Mouse (Mus musculus) liver, embryonic 12.5 days (tissue): ENCODE results near the gene Kcnq4. TPM values are rescaled to one million over a fixed set of nuclear protein-coding genes. Genes with fewer than 3 reads are reported as not detected.
A peak's percentile ranks its signal among the peaks of the same experiment; 100 is the strongest.

Experiments
- ATAC-seq: fragments of 200-750 bp; cut with Nextera tagmentation; 2 replicates; pipeline ENCODE4 v1.8.0; 2017; ENCODE audit warnings: moderate number of reproducible peaks, mild to moderate bottlenecking, moderate library complexity
- H3K27ac ChIP-seq: fragments of 300-500 bp; sonication (generic); 2 replicates; pipeline ENCODE4 v1.5.1; 2016; ENCODE audit warnings: mild to moderate bottlenecking
- H3K27me3 ChIP-seq: fragments of 300-500 bp; sonication (generic); replicated peaks from 2 replicates; pipeline ENCODE4 v1.6.1; 2016; ENCODE audit warnings: mild to moderate bottlenecking, moderate library complexity
- H3K36me3 ChIP-seq: fragments of 300-500 bp; sonication (generic); 2 replicates; pipeline ENCODE4 v1.6.1; 2016; ENCODE audit warnings: mild to moderate bottlenecking, moderate library complexity
- H3K4me1 ChIP-seq: fragments of 300-500 bp; sonication (generic); 2 replicates; pipeline ENCODE4 v1.6.1; 2016
- H3K4me2 ChIP-seq: fragments of 300-500 bp; sonication (generic); 2 replicates; pipeline ENCODE4 v1.6.1; 2016; ENCODE audit warnings: mild to moderate bottlenecking, moderate library complexity
- H3K4me3 ChIP-seq: fragments of 300-500 bp; sonication (generic); 2 replicates; pipeline ENCODE4 v1.5.1; 2016; ENCODE audit warnings: mild to moderate bottlenecking, moderate library complexity
- H3K9ac ChIP-seq: fragments of 300-500 bp; sonication (generic); 2 replicates; pipeline ENCODE4 v1.6.1; 2016; ENCODE audit warnings: mild to moderate bottlenecking, moderate library complexity
- H3K9me3 ChIP-seq: fragments of 300-500 bp; sonication (generic); replicated peaks from 2 replicates; pipeline ENCODE4 v1.6.1; 2016; ENCODE audit warnings: mild to moderate bottlenecking, moderate library complexity
- WGBS: fragments of 180-500 bp; shearing (Covaris S2); methylation state at CpG from one replicate; pipeline ENCODE4 v1.1.7; 2016; ENCODE audit not compliant: insufficient replicate concordance; 5-methylcytosine and 5-hydroxymethylcytosine counted together
- polyA plus RNA-seq: library from polyadenylated mRNA; unstranded; fragments of >200 nt; fragmentation: Nextera tagmentation; extraction: Ambion mirVana; gene quantifications from 2 replicates; pipeline ENCODE4 v1.2.1, GENCODE M21; 2016

Kcnq4 gene
- polyA plus RNA-seq = 0.20 and 0.44 TPM in 2 replicates

- Histone ChIP-seq H3K9ac (no peak within 1 kb of the TSS), H3K9me3 (no peaks in the 10 kb centered on the region), H3K27ac (no peak within 1 kb of the TSS), H3K27me3 (peaks cover 94% of the 10 kb centered on the region), H3K4me3 (peak within 1 kb of the TSS; percentile 63), H3K4me2 (peak within 1 kb of the TSS; percentile 78), H3K4me1 (peaks cover 27% of the 10 kb centered on the region), H3K36me3 (no peaks in the 10 kb centered on the region)
- WGBS = 4% methylated on average over 42 of the region's 42 CpGs
- no peak for ATAC-seq
Observed at GRCm38 (mm10) chr4:120747941-120748866, at the start of gene Kcnq4. Gene Kcnq4, minus strand, starts transcription at chr4:120748612.

- no peak overlapping the region for H3K4me3 ChIP-seq
Observed at GRCm38 (mm10) chr4:120796687-120797086, 48.3 kb upstream of the Kcnq4 start.

DNA sequence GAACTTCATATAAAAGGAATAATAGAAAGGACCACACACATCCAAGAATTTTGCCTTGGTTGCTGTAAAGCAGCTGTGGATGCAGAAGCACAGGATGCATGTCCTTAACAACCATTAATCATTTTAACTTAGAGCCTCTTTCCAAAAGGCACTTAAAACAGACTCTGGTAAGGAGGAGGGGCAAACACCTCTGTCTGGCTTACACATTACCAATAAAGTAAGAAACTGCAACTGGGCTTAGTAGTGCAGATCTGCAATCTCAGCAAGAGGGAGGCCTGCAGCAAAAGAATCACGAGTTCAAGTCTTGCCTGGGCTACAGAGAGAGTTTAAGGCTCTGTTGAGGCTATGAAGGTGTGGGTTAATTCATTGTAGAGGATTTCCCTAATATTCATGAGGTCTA lies 47.2 kb upstream of the Kcnq4 start:
- Histone ChIP-seq H3K27me3 (no peaks in the 10 kb centered on the region), H3K4me2 (no peak overlapping the region), H3K36me3 (peaks cover 5% of the 10 kb centered on the region), H3K4me1 (peaks cover 15% of the 10 kb centered on the region), H3K9me3 (no peaks in the 10 kb centered on the region), H3K9ac (no peak overlapping the region), H3K4me3 (no peak overlapping the region), H3K27ac (no peak overlapping the region)
- ATAC-seq = no peak
- 83% methylated on average over 1 of the region's 1 CpGs for WGBS

More at GRCm38 (mm10) chr4:120796687-120797086, 48.3 kb upstream of the Kcnq4 start:
- WGBS = 70% methylated on average over 2 of the region's 2 CpGs
- H3K9me3 ChIP-seq = no peaks in the 10 kb centered on the region
- H3K4me2 ChIP-seq = no peak overlapping the region
- H3K36me3 ChIP-seq = peaks cover 5% of the 10 kb centered on the region; the same call in 1 of the 2 replicates
- no peak overlapping the region for H3K27ac ChIP-seq
- no peak overlapping the region for H3K9ac ChIP-seq
- H3K27me3 ChIP-seq = no peaks in the 10 kb centered on the region
- no peak for ATAC-seq
- H3K4me1 ChIP-seq = peaks cover 15% of the 10 kb centered on the region

- H3K9ac ChIP-seq = no peak overlapping the region
- no peak overlapping the region for H3K4me2 ChIP-seq
- no peak overlapping the region for H3K27ac ChIP-seq
- no peaks in the 10 kb centered on the region for H3K9me3 ChIP-seq
- H3K4me1 ChIP-seq = peaks cover 8% of the 10 kb centered on the region
- H3K27me3 ChIP-seq = no peaks in the 10 kb centered on the region
- H3K4me3 ChIP-seq = no peak overlapping the region
- H3K36me3 ChIP-seq = peaks cover 29% of the 10 kb centered on the region
- 79% methylated on average over 2 of the region's 2 CpGs for WGBS
- no peak for ATAC-seq
Observed at GRCm38 (mm10) chr4:120792918-120793317, 44.5 kb upstream of the Kcnq4 start.

GRCm38 (mm10) chr4:120790027-120790426 lies 41.6 kb upstream of the Kcnq4 start:
- no peak overlapping the region for H3K4me2 ChIP-seq
- H3K27ac ChIP-seq = no peak overlapping the region
- peaks cover 56% of the 10 kb centered on the region for H3K36me3 ChIP-seq
- no peaks in the 10 kb centered on the region for H3K27me3 ChIP-seq
- no peak overlapping the region for H3K4me3 ChIP-seq
- ATAC-seq = no peak
- no peak overlapping the region for H3K9ac ChIP-seq
- H3K9me3 ChIP-seq = no peaks in the 10 kb centered on the region
- no peaks in the 10 kb centered on the region; the same call in 1 of the 2 replicates for H3K4me1 ChIP-seq
- 88% methylated on average over 4 of the region's 4 CpGs for WGBS

DNA sequence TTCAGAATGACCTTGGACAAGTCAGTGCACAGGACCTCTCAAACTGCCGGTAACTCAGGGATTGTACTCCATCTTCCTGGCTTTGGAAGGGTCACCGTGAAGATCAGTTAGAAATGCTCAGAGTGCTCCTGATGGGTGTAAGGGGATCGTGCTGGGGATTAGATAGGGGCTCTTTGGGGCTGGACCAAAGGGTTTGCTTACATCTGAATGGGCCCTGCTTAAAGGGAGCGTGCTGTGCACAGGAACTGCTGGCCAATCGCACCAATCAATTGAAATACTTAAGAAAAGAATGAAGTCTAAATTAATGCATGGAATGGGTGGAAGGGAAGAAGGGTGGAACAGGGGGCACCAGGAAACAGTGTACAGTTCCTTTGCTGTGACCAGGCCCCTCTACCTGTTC lies 7.4 kb upstream of the Kcnq4 start:
- peaks cover 25% of the 10 kb centered on the region for H3K27me3 ChIP-seq
- H3K27ac ChIP-seq = no peak overlapping the region
- H3K9ac ChIP-seq = no peak overlapping the region
- no peak overlapping the region for H3K4me3 ChIP-seq
- no peak overlapping the region for H3K4me2 ChIP-seq
- WGBS = 63% methylated on average over 5 of the region's 5 CpGs
- no peak for ATAC-seq
- no peaks in the 10 kb centered on the region for H3K4me1 ChIP-seq
- no peaks in the 10 kb centered on the region for H3K9me3 ChIP-seq
- peaks cover 43% of the 10 kb centered on the region for H3K36me3 ChIP-seq

- no peak for ATAC-seq
- Histone ChIP-seq H3K27me3 (peaks cover 30% of the 10 kb centered on the region), H3K4me1 (no peaks in the 10 kb centered on the region), H3K9me3 (no peaks in the 10 kb centered on the region), H3K4me2 (no peak overlapping the region), H3K9ac (no peak overlapping the region), H3K27ac (no peak overlapping the region), H3K36me3 (peaks cover 38% of the 10 kb centered on the region), H3K4me3 (no peak overlapping the region)
- WGBS = 0% methylated on average over 1 of the region's 1 CpGs
Observed at GRCm38 (mm10) chr4:120755299-120755698, 6.9 kb upstream of the Kcnq4 start.

DNA sequence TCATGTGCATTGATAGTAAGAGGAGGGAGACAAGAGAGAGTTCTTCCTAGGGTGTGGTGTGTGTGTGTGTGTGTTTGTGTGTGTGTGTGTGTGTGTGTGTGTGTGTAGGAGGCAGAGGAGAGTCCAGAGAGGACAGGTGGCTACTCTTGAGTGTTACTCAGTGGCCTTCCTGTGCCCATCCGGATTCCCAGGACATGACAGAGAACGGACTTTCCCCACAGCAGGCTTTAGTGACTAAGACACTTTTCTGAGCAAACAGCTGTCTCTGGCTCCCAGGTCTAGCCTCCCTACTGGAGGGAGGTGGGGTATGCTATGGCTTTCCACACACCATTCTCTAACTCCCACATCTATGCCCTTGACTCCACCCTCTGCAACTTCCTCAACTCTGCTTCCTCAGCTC lies 1.2 kb upstream of the Kcnq4 start:
- H3K4me3 ChIP-seq = no peak overlapping the region
- no peak overlapping the region for H3K9ac ChIP-seq
- peaks cover 87% of the 10 kb centered on the region for H3K27me3 ChIP-seq
- peaks cover 24% of the 10 kb centered on the region for H3K4me1 ChIP-seq
- 19% methylated on average over 2 of the region's 2 CpGs for WGBS
- no peak for ATAC-seq
- H3K27ac ChIP-seq = no peak overlapping the region
- H3K4me2 ChIP-seq = no peak overlapping the region
- H3K9me3 ChIP-seq = no peaks in the 10 kb centered on the region
- no peaks in the 10 kb centered on the region for H3K36me3 ChIP-seq

GRCm38 (mm10) chr4:120747243-120747792 lies 1.1 kb downstream of the Kcnq4 start:
- Histone ChIP-seq H3K4me1 (peaks cover 27% of the 10 kb centered on the region), H3K9ac (no peak overlapping the region), H3K27me3 (peaks cover 100% of the 10 kb centered on the region), H3K36me3 (no peaks in the 10 kb centered on the region), H3K27ac (no peak overlapping the region), H3K4me3 (peak overlapping the region; percentile 63), H3K9me3 (no peaks in the 10 kb centered on the region), H3K4me2 (peak overlapping the region; percentile 78)
- under 1% methylated on average over 58 of the region's 75 CpGs for WGBS
- ATAC-seq = peak; percentile 11; the same call in 1 of the 2 replicates

DNA sequence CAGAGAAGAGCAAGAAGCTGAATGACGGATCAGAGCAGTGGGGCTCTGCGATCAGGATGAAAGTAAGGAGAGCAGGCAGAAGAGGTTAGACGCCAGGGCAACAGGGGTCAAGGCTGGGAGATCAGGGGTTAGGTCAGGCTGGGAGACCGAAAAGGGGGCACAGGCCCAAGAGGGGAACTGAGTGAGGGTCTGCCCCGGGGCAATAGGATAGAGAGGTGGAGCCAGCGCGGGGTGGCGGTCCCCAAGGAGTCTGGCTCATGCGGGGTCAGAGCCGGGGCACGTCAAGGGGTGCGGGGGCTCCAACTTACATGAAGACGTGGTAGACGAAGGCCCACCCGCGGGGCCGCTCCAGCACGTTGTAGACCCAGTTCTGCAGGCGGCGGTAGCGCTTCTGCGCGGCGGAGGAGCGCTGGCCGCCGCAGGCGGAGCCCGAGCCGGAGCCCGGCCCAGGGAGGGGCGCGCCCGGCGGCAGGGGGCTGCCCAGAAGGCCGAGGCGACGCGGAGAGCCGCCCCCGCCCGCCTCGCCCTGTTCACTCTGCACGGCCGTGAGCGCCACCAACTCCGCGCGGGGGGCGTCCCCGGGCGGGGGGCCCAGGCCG lies 1.8 kb downstream of the Kcnq4 start:
- peaks cover 27% of the 10 kb centered on the region for H3K4me1 ChIP-seq
- no peaks in the 10 kb centered on the region for H3K9me3 ChIP-seq
- no peaks in the 10 kb centered on the region for H3K36me3 ChIP-seq
- no peak overlapping the region for H3K9ac ChIP-seq
- H3K27me3 ChIP-seq = peaks cover 100% of the 10 kb centered on the region
- H3K4me2 ChIP-seq = peak overlapping the region; percentile 78
- ATAC-seq = 0 out of 2 replicates have a peak, but pooled peaks have one; percentile 10
- peak overlapping the region; percentile 63 for H3K4me3 ChIP-seq
- no peak overlapping the region for H3K27ac ChIP-seq
- WGBS = 7% methylated on average over 33 of the region's 53 CpGs

- Histone ChIP-seq H3K4me2 (no peak overlapping the region), H3K36me3 (no peaks in the 10 kb centered on the region), H3K9me3 (no peaks in the 10 kb centered on the region), H3K9ac (no peak overlapping the region), H3K4me1 (peaks cover 27% of the 10 kb centered on the region), H3K27me3 (peaks cover 100% of the 10 kb centered on the region), H3K4me3 (no peak overlapping the region; the same call in 1 of the 2 replicates), H3K27ac (no peak overlapping the region)
- ATAC-seq = no peak
- 35% methylated on average over 10 of the region's 10 CpGs for WGBS
Observed at GRCm38 (mm10) chr4:120745731-120746551, 2.5 kb downstream of the Kcnq4 start.
